Mouse (Mus musculus) embryo, embryonic 11.5 days (tissue): ENCODE measurements around the gene Vmn2r11.
"Not testable (repeated sequence)": the region's sequence is repeated elsewhere in the genome, so short reads cannot be mapped to it uniquely, and the experiment has no call there.

Experiments
- DNase-seq: peaks from one replicate; pipeline ENCODE4 v3.0.0-alpha.2; 2012; ENCODE audit warnings: low read depth, low spot score

The Vmn2r11 gene

DNA sequence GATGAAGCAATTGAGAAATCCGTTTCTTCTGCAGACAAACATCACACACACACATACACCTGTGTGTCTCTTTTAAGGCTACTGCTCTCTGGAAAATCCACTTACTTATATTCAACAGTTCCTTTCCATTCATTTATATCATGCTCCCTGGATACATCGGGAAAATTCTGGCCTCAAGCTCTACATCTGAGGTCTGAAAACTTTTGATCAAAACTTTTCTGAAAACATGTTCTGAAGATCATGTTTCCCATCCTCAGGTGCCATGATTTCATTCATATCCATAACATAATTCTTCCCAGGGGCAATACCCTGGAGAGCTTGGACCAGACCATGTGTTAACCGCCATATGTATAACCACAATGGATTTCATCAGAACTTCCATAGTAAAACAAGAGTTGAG, at the start of gene Vmn2r11:
TSS of gene Vmn2r11 (minus strand) at position 101 of the 400 bp plus-strand sequence.
- DNase-seq = not testable (repeated sequence)

DNA sequence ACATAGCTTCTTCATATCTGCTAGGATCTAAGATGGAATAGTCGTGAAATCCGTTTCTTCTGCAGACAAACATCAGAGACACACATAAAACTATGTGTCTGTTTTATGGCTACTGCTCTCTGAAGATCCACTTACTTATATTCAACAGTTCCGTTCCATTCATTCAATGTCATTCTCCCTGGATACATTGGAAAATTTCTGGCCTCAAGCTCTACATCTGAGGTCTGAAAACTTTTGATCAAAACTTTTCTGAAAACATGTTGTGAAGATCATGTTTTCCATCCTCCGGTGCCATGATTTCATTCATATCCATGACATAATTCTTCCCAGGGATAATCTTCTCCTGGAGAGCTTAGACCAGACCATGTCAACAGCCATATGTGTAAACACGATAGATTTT, 38.5 kb upstream of the Vmn2r11 start, which contains the start of gene Vmn2r12:
TSS of gene Vmn2r12 (minus strand) at position 101 of the 400 bp plus-strand sequence.
- DNase-seq = not testable (repeated sequence)

DNA sequence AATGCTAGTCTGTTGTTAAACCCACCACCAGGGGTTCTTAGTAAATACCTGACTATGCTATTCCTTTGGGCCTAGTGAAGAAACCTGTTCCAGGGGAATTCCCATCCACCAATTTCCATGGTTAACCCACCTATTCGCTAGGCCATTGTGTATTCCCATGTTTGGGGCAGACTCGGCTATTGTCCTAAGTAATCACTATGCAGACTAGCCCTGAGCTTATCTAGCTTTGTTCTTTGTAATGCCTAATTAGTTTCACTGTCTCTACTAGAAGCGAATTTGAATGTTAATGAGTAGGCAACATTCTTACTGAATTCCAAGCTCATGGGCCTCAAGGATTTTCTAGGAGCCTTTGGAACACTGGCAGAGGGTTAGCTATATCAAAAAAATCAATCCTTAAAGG, 37.1 kb upstream of the Vmn2r11 start:
- not testable (repeated sequence) for DNase-seq

DNA sequence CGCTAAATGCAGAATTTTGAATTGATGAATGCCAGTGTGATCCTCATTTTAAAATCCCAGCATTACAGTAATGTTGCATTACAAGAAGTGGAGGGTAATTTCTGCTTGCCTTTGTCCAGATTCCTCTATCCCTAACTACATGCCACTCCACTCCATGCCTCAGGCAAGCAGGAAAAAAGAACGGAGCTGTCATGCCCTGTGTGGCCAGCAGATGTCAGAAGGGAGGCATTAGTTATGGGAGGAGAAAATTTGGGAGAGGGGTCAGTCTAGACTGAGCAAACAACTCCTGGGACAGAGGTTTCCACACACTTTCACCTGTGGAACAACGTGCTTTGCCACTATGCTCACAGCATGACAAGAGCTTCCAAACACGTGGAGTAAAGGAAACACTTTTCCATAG, 12.6 kb upstream of the Vmn2r11 start:
- DNase-seq = not testable (repeated sequence)

DNA sequence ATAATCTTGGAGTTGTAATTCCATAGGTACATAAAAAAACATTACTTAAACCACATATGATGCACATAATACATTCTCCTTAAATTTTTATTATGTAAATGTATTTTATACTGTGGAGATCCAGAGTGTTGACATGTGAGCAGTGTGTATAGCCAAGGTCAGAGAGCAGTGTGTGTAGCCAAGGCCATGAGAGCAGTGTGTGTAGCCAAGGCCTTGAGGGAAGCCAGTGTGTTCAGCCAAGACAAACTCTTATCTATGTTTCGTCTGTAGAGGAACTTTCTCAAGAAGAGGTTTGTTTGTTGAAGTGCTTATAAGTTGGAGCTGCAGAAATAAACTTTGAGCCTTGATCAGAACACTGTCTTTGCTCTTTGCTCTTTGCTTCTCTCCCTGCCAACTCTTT, 4.1 kb downstream of the Vmn2r11 start:
- no peak for DNase-seq

DNA sequence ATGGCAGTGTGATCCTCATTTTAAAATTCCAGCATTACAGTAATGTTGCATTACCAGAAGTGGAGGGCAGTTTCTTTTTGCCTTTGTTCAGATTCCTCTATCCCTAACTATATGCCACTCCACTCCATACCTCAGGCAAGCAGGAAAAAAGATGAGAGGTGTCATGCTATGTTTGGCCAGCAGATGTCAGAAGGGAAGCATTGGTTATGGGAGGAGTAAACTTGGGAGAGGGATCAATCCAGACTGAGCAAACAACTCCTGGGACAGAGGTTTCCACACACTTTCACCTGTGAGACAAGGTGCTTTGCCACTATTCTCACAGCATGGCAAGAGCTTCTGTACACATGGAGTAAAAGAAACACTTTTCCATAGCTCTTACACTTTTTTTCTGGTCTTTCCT, 26.8 kb downstream of the Vmn2r11 start:
- DNase-seq = no peak

DNA sequence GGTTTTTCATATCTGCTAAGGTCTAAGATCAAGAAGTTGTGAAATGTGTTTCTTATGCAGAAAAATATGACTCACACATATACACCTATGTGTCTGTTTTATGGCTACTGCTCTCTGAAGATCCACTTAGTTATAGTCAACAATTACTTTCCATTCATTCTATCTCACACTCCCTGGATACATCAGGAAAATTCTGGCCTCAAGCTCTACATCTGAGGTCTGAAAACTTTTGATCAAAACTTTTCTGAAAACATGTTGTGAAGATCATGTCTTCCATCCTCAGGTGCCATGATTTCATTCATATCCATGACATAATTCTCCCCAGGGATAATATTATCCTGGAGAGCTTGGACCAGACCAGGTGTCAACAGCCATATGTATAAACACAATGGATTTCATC, 52.9 kb downstream of the Vmn2r11 start, which contains the start of gene Vmn2r10:
TSS of gene Vmn2r10 (minus strand) at position 101 of the 400 bp plus-strand sequence.
- not testable (repeated sequence) for DNase-seq
